Comparison of ENCODE assay signal across 13 mouse cellular contexts in the genomic region with DNA sequence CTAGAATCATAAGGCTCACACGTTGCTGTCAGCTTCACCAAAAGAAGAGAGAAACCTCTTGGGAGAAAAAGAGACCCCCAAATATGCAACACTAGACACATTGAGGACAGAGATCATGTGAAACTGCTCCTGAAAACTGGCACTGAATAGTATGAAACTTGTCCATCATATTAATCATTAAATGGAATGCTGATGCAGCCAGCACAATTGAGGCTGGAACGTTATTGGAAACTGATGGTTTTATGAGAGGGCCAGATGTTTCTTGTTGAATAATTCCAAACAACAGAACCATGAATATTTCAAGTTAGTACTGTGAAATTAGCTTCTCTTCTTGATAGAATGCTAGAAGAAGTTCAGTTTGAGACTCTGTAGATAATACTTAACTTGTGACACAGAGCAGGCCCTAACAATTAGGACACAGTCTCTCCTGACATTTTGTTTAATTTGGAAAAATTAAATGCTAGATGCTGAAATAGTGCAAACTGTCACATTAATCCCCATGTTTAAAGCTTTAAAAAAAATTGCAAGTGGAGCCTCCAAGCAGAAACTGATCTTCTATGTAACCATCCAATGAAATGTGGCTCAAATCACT.
"Had no signal": no experiment of that assay in that cellular context is flagged by ENCODE, and none has a peak within 500 bp of the region (broad histone marks: within the 10 kb centered on the region; RNA-seq: fewer than 3 reads in every experiment).

No protein-coding gene starts in this region.

- H3K4me3 ChIP-seq: liver, embryonic 13.5 days; midbrain, embryonic 12.5 days; neural tube, embryonic 13.5 days had no signal

- H3K27ac ChIP-seq: liver, embryonic 13.5 days; midbrain, embryonic 12.5 days; neural tube, embryonic 13.5 days had no signal

- H3K4me1 ChIP-seq: liver, embryonic 13.5 days; midbrain, embryonic 12.5 days; neural tube, embryonic 13.5 days had no signal

- H3K36me3 ChIP-seq: liver, embryonic 13.5 days; midbrain, embryonic 12.5 days; neural tube, embryonic 13.5 days had no signal

- H3K27me3 ChIP-seq: liver, embryonic 13.5 days; midbrain, embryonic 12.5 days; neural tube, embryonic 13.5 days had no signal

- DNase-seq: kidney, adult 8-10 months; kidney, postnatal 36 days; layer of hippocampus, adult 9-11 months; layer of hippocampus, postnatal 36 days; left cerebral cortex, postnatal 4 days; liver; liver, embryonic 13.5 days; lung, adult 18-20 months; thymus, postnatal 36 days had no signal

- H3K9ac ChIP-seq: liver, embryonic 13.5 days; midbrain, embryonic 12.5 days; neural tube, embryonic 13.5 days had no signal

- H3K9me3 ChIP-seq: liver, embryonic 13.5 days; midbrain, embryonic 12.5 days; neural tube, embryonic 13.5 days had no signal

- ATAC-seq: intestine, embryonic 16.5 days; midbrain, embryonic 16.5 days had no signal

- H3K4me2 ChIP-seq: liver, embryonic 13.5 days; midbrain, embryonic 12.5 days; neural tube, embryonic 13.5 days had no signal
